Mouse (Mus musculus): ENCODE measurements at regions not wholly inside any gene's neighbourhood (a gene's known extent, or its start where the extent isn't known, plus 50 kb on each side); places are given as distances from the start of the nearest gene placed in this dataset.

DNA sequence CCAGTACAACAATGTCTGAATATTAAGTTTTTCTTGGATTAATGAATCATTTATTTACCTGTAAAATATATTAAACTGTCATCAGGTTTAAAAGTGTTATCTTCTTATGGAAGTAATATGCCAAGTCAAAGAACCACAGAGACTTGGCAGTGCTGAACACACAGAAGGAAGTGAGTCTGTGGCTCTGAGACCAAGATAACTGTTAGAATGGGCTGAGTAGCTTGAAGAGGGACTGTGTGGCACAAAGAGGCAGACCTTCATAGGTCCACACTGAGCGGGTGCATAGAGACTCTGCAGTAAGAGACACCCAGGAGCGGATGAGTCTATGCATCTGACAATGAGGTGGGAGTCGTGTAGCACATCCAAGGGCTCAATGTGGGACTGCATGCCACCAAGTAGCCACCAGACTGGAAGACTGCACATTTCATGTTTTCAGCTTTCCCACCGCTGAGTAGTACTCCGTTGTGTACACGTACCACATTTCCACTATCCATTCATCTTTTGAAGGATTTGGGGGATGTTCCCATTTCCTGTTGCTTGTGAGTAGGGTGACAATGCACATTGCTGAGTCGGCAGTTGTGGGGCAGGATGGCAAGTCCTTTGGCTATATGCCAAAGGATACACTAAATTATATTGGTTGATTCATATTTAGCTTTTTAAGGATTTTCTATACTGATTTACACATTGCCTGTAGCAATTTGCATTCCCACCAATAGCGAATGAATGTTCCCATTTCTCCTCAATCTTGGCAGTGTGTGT is 105.6 kb downstream of the Rbm46 start:
- TF ChIP-seq POLR2A (IDR thresholded peaks at IDR 0.05; ENCODE audit: extremely low read depth, insufficient read depth, low read length) = no peak
- TF ChIP-seq CTCF (IDR thresholded peaks at IDR 0.05; ENCODE audit: low read depth, low read length) = no peak

Measured in liver, adult 2 months (tissue).